Mouse (Mus musculus): ENCODE data around the gene Lgals4. TPM values are rescaled to one million over a fixed set of nuclear protein-coding genes. Genes with fewer than 3 reads are reported as not detected.

Gene Lgals4
- polyA plus RNA-seq (2017; shearing (Covaris generic)): 17.6 TPM

GRCm38 (mm10) chr7:28833723-28834347, at the start of gene Lgals4:
TSS of gene Lgals4 (plus strand) at chr7:28833854.

GRCm38 (mm10) chr7:28788307-28789195, 45.1 kb upstream of the Lgals4 start, which contains the start of gene Rinl:
TSS of gene Rinl (plus strand) at chr7:28788969.

GRCm38 (mm10) chr7:28808221-28808941, 25.3 kb upstream of the Lgals4 start, which contains the start of gene Hnrnpl:
TSS of gene Hnrnpl (plus strand) at chr7:28808541.

GRCm38 (mm10) chr7:28824941-28825685, 8.5 kb upstream of the Lgals4 start, which contains the start of gene Ech1:
TSS of gene Ech1 (plus strand) at chr7:28825217.

GRCm38 (mm10) chr7:28863540-28863939, 29.9 kb downstream of the Lgals4 start, which contains the start of gene Lgals7:
TSS of gene Lgals7 (plus strand) at chr7:28863853.

GRCm38 (mm10) chr7:28881199-28881598, 47.5 kb downstream of the Lgals4 start, which contains the start of gene Capn12:
TSS of gene Capn12 (plus strand) at chr7:28881422.

Other genes starting within 250 kb of the Lgals4 start
- gene Samd4b, start 235.7 kb upstream of the Lgals4 start, polyA plus RNA-seq (2017; shearing (Covaris generic)): 82.1 TPM
- 8.1 TPM for gene Pak4, start 235.7 kb upstream of the Lgals4 start, polyA plus RNA-seq (2017; shearing (Covaris generic))
- not detected for gene Acp7, start 202.5 kb upstream of the Lgals4 start, polyA plus RNA-seq (2017; shearing (Covaris generic))
- 2.8 TPM for gene Fbxo27, start 141.0 kb upstream of the Lgals4 start, polyA plus RNA-seq (2017; shearing (Covaris generic))
- 6.0 TPM for gene Fbxo17, start 117.0 kb upstream of the Lgals4 start, polyA plus RNA-seq (2017; shearing (Covaris generic))
- 37.6 TPM for gene Mrps12, start 92.0 kb upstream of the Lgals4 start, polyA plus RNA-seq (2017; shearing (Covaris generic))
- gene Sars2, start 91.9 kb upstream of the Lgals4 start, polyA plus RNA-seq (2017; shearing (Covaris generic)): 20.6 TPM
- not detected for gene Ccer2, start 77.7 kb upstream of the Lgals4 start, polyA plus RNA-seq (2017; shearing (Covaris generic))
- gene Sirt2, start 67.1 kb upstream of the Lgals4 start, polyA plus RNA-seq (2017; shearing (Covaris generic)): 71.7 TPM
- gene Nfkbib, start 66.3 kb upstream of the Lgals4 start, polyA plus RNA-seq (2017; shearing (Covaris generic)): 222 TPM
- 258 TPM for gene Rinl, start 44.9 kb upstream of the Lgals4 start, polyA plus RNA-seq (2017; shearing (Covaris generic))
- 333 TPM for gene Hnrnpl, start 25.3 kb upstream of the Lgals4 start, polyA plus RNA-seq (2017; shearing (Covaris generic))
- 121 TPM for gene Ech1, start 8.6 kb upstream of the Lgals4 start, polyA plus RNA-seq (2017; shearing (Covaris generic))
- 4.6 TPM for gene Lgals7, start 30.0 kb downstream of the Lgals4 start, polyA plus RNA-seq (2017; shearing (Covaris generic))
- not detected for gene Capn12, start 47.6 kb downstream of the Lgals4 start, polyA plus RNA-seq (2017; shearing (Covaris generic))
- 263 TPM for gene Actn4, start 128.5 kb downstream of the Lgals4 start, polyA plus RNA-seq (2017; shearing (Covaris generic))
- 292 TPM for gene Eif3k, start 148.0 kb downstream of the Lgals4 start, polyA plus RNA-seq (2017; shearing (Covaris generic))
- 137 TPM for gene Map4k1, start 148.2 kb downstream of the Lgals4 start, polyA plus RNA-seq (2017; shearing (Covaris generic))